Mouse (Mus musculus) brain, embryonic 18.5 days (tissue): ENCODE measurements around the gene Baz2b.
"Not testable (repeated sequence)": the region's sequence is repeated elsewhere in the genome, so short reads cannot be mapped to it uniquely, and the experiment has no call there.

Experiments
- DNase-seq: peaks from one replicate; pipeline ENCODE4 v3.0.0-alpha.2; 2012; ENCODE audit warnings: low read depth, low spot score

Baz2b gene

GRCm38 (mm10) chr2:59878221-59878620, 331.4 kb downstream of the Baz2b start:
- no peak for DNase-seq

- no peak for DNase-seq
Observed at GRCm38 (mm10) chr2:59877335-59877734, 332.3 kb downstream of the Baz2b start.

- DNase-seq = no peak
Observed at GRCm38 (mm10) chr2:59876482-59876881, 333.2 kb downstream of the Baz2b start.

- no peak for DNase-seq
Observed at GRCm38 (mm10) chr2:59870526-59870925, 339.1 kb downstream of the Baz2b start.

GRCm38 (mm10) chr2:59862618-59863017, 347.0 kb downstream of the Baz2b start:
- DNase-seq = no peak

- no peak for DNase-seq
Observed at GRCm38 (mm10) chr2:59854363-59854762, 355.3 kb downstream of the Baz2b start.

- no peak for DNase-seq
Observed at GRCm38 (mm10) chr2:59853543-59853942, 356.1 kb downstream of the Baz2b start.

GRCm38 (mm10) chr2:59852916-59853315, 356.7 kb downstream of the Baz2b start:
- DNase-seq = no peak

- not testable (repeated sequence) for DNase-seq
Observed at GRCm38 (mm10) chr2:59851885-59852284, 357.8 kb downstream of the Baz2b start.
